Mouse (Mus musculus) monocyte, adult 2 months (primary cell): ENCODE measurements around the gene Senp2.

Experiments
- DNase-seq, 2 experiments: peaks; one replicate each; pipeline ENCODE4 v3.0.0; 2022; ENCODE audit warnings: low spot score in 2 of 2, low read depth in 1 of 2

The Senp2 gene

DNA sequence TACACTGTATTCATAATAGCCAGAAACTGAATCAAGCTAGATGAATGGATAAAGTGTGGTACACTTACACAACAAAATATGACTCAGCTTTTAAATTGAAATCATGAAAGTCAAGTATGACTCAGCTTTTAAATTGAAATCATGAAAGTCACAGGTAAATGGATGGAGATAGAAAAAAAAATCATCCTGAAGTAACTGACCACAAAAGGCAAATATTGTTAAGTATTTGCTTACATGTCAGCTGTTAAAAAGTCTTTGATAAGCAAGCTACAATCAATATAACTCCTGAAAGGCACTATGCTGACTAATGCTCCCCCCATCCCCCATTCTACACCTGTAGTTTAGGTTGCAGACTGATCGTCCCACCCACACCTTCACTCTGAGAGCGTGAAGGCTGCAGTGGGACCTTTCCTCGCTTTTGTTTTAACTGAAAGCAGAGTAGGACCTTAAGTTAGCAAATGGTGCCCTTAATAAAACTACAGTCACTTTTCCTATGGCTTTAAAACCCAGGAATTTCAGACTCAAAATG is 82.0 kb downstream of the Senp2 start:
- no peak for DNase-seq

DNA sequence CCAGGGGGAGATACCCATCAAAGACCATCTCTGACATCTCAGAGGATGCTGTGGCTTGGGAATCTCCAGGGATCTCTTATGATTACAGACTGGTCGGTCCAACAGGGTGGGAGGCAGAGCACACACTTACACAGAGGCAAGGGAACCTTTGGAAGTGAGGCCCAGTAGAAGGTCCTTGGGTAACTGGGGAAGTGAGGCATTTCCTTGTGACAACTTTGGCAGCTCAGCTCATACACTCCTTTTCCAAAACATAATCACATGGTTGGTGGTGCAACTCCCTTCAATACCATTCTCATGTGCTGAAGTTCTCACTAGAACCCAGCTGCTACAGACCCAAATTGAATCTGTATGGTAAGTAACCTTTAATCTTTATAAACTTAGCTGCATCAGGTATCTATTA is 86.5 kb downstream of the Senp2 start:
- DNase-seq = no peak

DNA sequence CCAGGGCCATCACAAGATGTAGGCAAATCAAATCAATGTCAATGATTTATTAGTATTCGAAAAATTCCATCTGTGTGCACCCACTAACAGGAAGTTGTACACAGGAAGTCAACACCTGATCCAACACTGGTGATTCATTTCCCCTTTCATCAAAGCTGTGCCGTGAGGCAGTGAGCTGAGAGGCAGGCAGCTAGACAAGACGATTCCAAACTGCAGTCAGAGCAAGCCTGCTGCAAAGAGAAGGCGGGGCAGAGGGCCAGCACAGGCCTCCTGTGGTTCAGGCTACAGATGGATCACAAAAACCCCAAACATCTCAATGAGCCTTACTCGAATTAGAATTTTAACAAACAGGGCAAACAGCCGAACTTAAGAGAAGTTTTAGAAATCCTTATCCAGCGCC is 88.4 kb downstream of the Senp2 start:
- DNase-seq = no peak
